Mouse (Mus musculus): ENCODE measurements around the gene Eps8. TPM values are rescaled to one million over a fixed set of nuclear protein-coding genes. Genes with fewer than 3 reads are reported as not detected.

Eps8 gene
- polyA plus RNA-seq, 1 experiment from 2014 or later = 2.5 TPM

DNA sequence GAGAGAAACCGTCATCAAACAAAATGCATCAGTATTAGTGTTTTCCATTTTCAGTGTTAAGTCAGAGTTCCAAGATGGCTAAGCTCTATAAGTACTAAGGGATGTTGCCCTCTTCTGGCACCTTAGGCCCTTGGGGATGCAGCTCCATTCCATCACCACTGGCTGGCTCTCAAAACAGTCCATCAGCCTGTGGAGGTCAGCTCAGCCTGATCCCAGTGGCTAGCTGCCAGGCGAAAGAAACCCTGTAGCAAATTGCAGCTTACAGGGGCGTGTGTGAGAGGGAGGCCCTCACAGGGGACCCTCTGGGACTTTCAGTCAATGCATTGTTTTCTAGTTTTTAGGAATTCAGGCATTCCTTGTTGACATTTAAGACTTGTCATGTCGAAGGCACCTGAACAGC, 40.8 kb downstream of the Eps8 start:
- Histone ChIP-seq H3K9me3 (ENCODE audit: control insufficient read depth, low read length) (no peaks in the 10 kb centered on the region), H3K4me3 (ENCODE audit: low read depth, low read length) (no peak overlapping the region), H3K9ac (ENCODE audit: low read depth, low read length) (no peak overlapping the region), H3K36me3 (ENCODE audit: control insufficient read depth, insufficient read depth, low read length) (no peaks in the 10 kb centered on the region), H3K4me2 (no peak overlapping the region), H3K27ac (ENCODE audit: low read depth, low read length) (no peak overlapping the region), H3K4me1 (replicated peaks; ENCODE audit: control insufficient read depth, insufficient read depth, low read length) (no peaks in the 10 kb centered on the region), H3K27me3 (replicated peaks; ENCODE audit: control insufficient read depth, insufficient read depth, low read length) (no peaks in the 10 kb centered on the region)
- 65% methylated on average over 4 of the region's 4 CpGs for WGBS
- DNase-seq (ENCODE audit: low spot score) (no peak), ATAC-seq (replicated peaks; ENCODE audit: low FRiP score) (no peak)

- Histone ChIP-seq H3K27ac (ENCODE audit: low read depth, low read length) (no peak overlapping the region), H3K9me3 (ENCODE audit: control insufficient read depth, low read length) (no peaks in the 10 kb centered on the region), H3K36me3 (ENCODE audit: control insufficient read depth, insufficient read depth, low read length) (no peaks in the 10 kb centered on the region), H3K4me3 (ENCODE audit: low read depth, low read length) (no peak overlapping the region), H3K9ac (ENCODE audit: low read depth, low read length) (no peak overlapping the region), H3K4me2 (no peak overlapping the region), H3K4me1 (replicated peaks; ENCODE audit: control insufficient read depth, insufficient read depth, low read length) (no peaks in the 10 kb centered on the region), H3K27me3 (replicated peaks; ENCODE audit: control insufficient read depth, insufficient read depth, low read length) (no peaks in the 10 kb centered on the region)
- ATAC-seq (replicated peaks; ENCODE audit: low FRiP score) (no peak), DNase-seq (ENCODE audit: low spot score) (no peak)
- WGBS = 71% methylated on average over 2 of the region's 2 CpGs
These were observed 42.6 kb downstream of the Eps8 start for GRCm38 (mm10) chr6:137612071-137612547.

- H3K27me3 ChIP-seq (replicated peaks; ENCODE audit: control insufficient read depth, insufficient read depth, low read length) = no peaks in the 10 kb centered on the region
- no peak overlapping the region for H3K27ac ChIP-seq (ENCODE audit: low read depth, low read length)
- ATAC-seq (replicated peaks; ENCODE audit: low FRiP score) (no peak), DNase-seq (ENCODE audit: low spot score) (no peak)
- no peak overlapping the region for H3K4me3 ChIP-seq (ENCODE audit: low read depth, low read length)
- 86% methylated on average over 17 of the region's 17 CpGs for WGBS
- H3K4me1 ChIP-seq (replicated peaks; ENCODE audit: control insufficient read depth, insufficient read depth, low read length) = no peaks in the 10 kb centered on the region; the same call in 1 of the 2 replicates
- H3K4me2 ChIP-seq = no peak overlapping the region
- no peaks in the 10 kb centered on the region for H3K36me3 ChIP-seq (ENCODE audit: control insufficient read depth, insufficient read depth, low read length)
- H3K9ac ChIP-seq (ENCODE audit: low read depth, low read length) = no peak overlapping the region
- no peaks in the 10 kb centered on the region for H3K9me3 ChIP-seq (ENCODE audit: control insufficient read depth, low read length)
These were observed 46.3 kb downstream of the Eps8 start for GRCm38 (mm10) chr6:137608160-137608930.

DNA sequence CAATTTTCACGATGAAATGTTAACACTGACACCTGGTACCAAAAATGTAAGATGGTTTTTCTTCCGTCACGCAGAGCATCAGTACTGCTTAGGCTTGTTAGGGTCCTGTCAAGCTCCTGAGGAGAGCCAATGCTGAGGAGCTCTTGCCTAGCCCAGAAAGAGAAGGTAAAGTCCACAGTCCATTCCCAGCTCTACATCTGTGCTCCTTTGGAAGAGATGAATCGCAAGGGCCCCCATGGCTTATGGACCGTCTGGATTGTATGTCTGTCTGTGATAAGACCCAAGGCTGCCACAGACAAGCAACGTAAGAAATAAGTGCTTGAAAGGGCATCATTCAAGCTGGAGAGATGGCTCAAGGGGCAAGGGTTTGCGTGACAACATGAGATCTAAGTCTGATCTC, 48.1 kb downstream of the Eps8 start:
- no peaks in the 10 kb centered on the region for H3K36me3 ChIP-seq (ENCODE audit: control insufficient read depth, insufficient read depth, low read length)
- no peaks in the 10 kb centered on the region for H3K27me3 ChIP-seq (replicated peaks; ENCODE audit: control insufficient read depth, insufficient read depth, low read length)
- H3K4me2 ChIP-seq = no peak overlapping the region
- 77% methylated on average over 7 of the region's 7 CpGs for WGBS
- H3K9me3 ChIP-seq (ENCODE audit: control insufficient read depth, low read length) = no peaks in the 10 kb centered on the region
- ATAC-seq (replicated peaks; ENCODE audit: low FRiP score) (no peak), DNase-seq (ENCODE audit: low spot score) (no peak)
- H3K27ac ChIP-seq (ENCODE audit: low read depth, low read length) = no peak overlapping the region
- no peak overlapping the region for H3K9ac ChIP-seq (ENCODE audit: low read depth, low read length)
- H3K4me3 ChIP-seq (ENCODE audit: low read depth, low read length) = no peak overlapping the region
- H3K4me1 ChIP-seq (replicated peaks; ENCODE audit: control insufficient read depth, insufficient read depth, low read length) = no peaks in the 10 kb centered on the region; the same call in 1 of the 2 replicates

GRCm38 (mm10) chr6:137604417-137605248, 50.0 kb downstream of the Eps8 start:
- Histone ChIP-seq H3K4me1 (replicated peaks; ENCODE audit: control insufficient read depth, insufficient read depth, low read length) (no peaks in the 10 kb centered on the region; the same call in 1 of the 2 replicates), H3K27ac (ENCODE audit: low read depth, low read length) (no peak overlapping the region), H3K4me2 (no peak overlapping the region), H3K27me3 (replicated peaks; ENCODE audit: control insufficient read depth, insufficient read depth, low read length) (no peaks in the 10 kb centered on the region), H3K9ac (ENCODE audit: low read depth, low read length) (no peak overlapping the region), H3K36me3 (ENCODE audit: control insufficient read depth, insufficient read depth, low read length) (no peaks in the 10 kb centered on the region), H3K4me3 (ENCODE audit: low read depth, low read length) (no peak overlapping the region), H3K9me3 (ENCODE audit: control insufficient read depth, low read length) (no peaks in the 10 kb centered on the region)
- ATAC-seq (replicated peaks; ENCODE audit: low FRiP score) (peak; percentile 30; the same call in 1 of the 2 replicates), DNase-seq (ENCODE audit: low spot score) (no peak)
- WGBS = 83% methylated on average over 4 of the region's 4 CpGs

- H3K4me3 ChIP-seq (ENCODE audit: low read depth, low read length) = no peak overlapping the region
- WGBS = 55% methylated on average over 7 of the region's 7 CpGs
- ATAC-seq (replicated peaks; ENCODE audit: low FRiP score) (no peak), DNase-seq (ENCODE audit: low spot score) (no peak)
- H3K4me2 ChIP-seq = no peak overlapping the region
- no peak overlapping the region for H3K9ac ChIP-seq (ENCODE audit: low read depth, low read length)
- H3K9me3 ChIP-seq (ENCODE audit: control insufficient read depth, low read length) = peaks cover 3% of the 10 kb centered on the region; the same call in 1 of the 2 replicates
- no peaks in the 10 kb centered on the region for H3K27me3 ChIP-seq (replicated peaks; ENCODE audit: control insufficient read depth, insufficient read depth, low read length)
- H3K36me3 ChIP-seq (ENCODE audit: control insufficient read depth, insufficient read depth, low read length) = no peaks in the 10 kb centered on the region
- no peaks in the 10 kb centered on the region; the same call in 1 of the 2 replicates for H3K4me1 ChIP-seq (replicated peaks; ENCODE audit: control insufficient read depth, insufficient read depth, low read length)
- no peak overlapping the region for H3K27ac ChIP-seq (ENCODE audit: low read depth, low read length)
These were observed 56.4 kb downstream of the Eps8 start for GRCm38 (mm10) chr6:137598306-137598705.

GRCm38 (mm10) chr6:137597442-137598058, 57.1 kb downstream of the Eps8 start:
- Histone ChIP-seq H3K4me3 (ENCODE audit: low read depth, low read length) (no peak overlapping the region), H3K9ac (ENCODE audit: low read depth, low read length) (no peak overlapping the region), H3K27me3 (replicated peaks; ENCODE audit: control insufficient read depth, insufficient read depth, low read length) (no peaks in the 10 kb centered on the region), H3K27ac (ENCODE audit: low read depth, low read length) (no peak overlapping the region), H3K4me1 (replicated peaks; ENCODE audit: control insufficient read depth, insufficient read depth, low read length) (no peaks in the 10 kb centered on the region; the same call in 1 of the 2 replicates), H3K36me3 (ENCODE audit: control insufficient read depth, insufficient read depth, low read length) (no peaks in the 10 kb centered on the region), H3K4me2 (no peak overlapping the region), H3K9me3 (ENCODE audit: control insufficient read depth, low read length) (peaks cover 3% of the 10 kb centered on the region; the same call in 1 of the 2 replicates)
- ATAC-seq (replicated peaks; ENCODE audit: low FRiP score) (peak; percentile 83), DNase-seq (ENCODE audit: low spot score) (no peak)
- 90% methylated on average over 8 of the region's 8 CpGs for WGBS

- no peak overlapping the region for H3K9ac ChIP-seq (ENCODE audit: low read depth, low read length)
- H3K27ac ChIP-seq (ENCODE audit: low read depth, low read length) = no peak overlapping the region
- no peaks in the 10 kb centered on the region; the same call in 1 of the 2 replicates for H3K4me1 ChIP-seq (replicated peaks; ENCODE audit: control insufficient read depth, insufficient read depth, low read length)
- peaks cover 3% of the 10 kb centered on the region; the same call in 1 of the 2 replicates for H3K9me3 ChIP-seq (ENCODE audit: control insufficient read depth, low read length)
- no peak overlapping the region for H3K4me3 ChIP-seq (ENCODE audit: low read depth, low read length)
- no peak for DNase-seq (ENCODE audit: low spot score)
- no peaks in the 10 kb centered on the region for H3K27me3 ChIP-seq (replicated peaks; ENCODE audit: control insufficient read depth, insufficient read depth, low read length)
- no peak for ATAC-seq (replicated peaks; ENCODE audit: low FRiP score)
- 91% methylated on average over 10 of the region's 10 CpGs for WGBS
- H3K4me2 ChIP-seq = no peak overlapping the region
- H3K36me3 ChIP-seq (ENCODE audit: control insufficient read depth, insufficient read depth, low read length) = no peaks in the 10 kb centered on the region
These were observed 62.1 kb downstream of the Eps8 start for GRCm38 (mm10) chr6:137592582-137592981.

Measured in liver, embryonic 11.5 days (tissue).